Mouse (Mus musculus): ENCODE results near the gene Hsf2bp.

- TF ChIP-seq CTCF (IDR thresholded peaks at IDR 0.05; ENCODE audit: borderline replicate concordance, insufficient read depth, low read depth, low read length): no peak
- TF ChIP-seq POLR2A (IDR thresholded peaks at IDR 0.05; ENCODE audit: borderline replicate concordance, insufficient read depth, low read length): no peak
Measured at GRCm38 (mm10) chr17:31982326-31983190, 53.6 kb downstream of the Hsf2bp start.
